8 mouse cellular contexts compared by ENCODE assay signal in genomic region chr4:40971744-40972143, GRCm38 (mm10). TPM values are rescaled to one million over a fixed set of nuclear protein-coding genes. Genes with fewer than 3 reads are reported as not detected.
DNase-seq lines count a peak whose midpoint lies in the region; ATAC-seq lines count a peak whose summit lies in the region.

No protein-coding gene starts in this region.

- H3K4me3 ChIP-seq in heart, embryonic 13.5 days = peak overlapping the region; percentile 91
- peak overlapping the region; percentile 98 for H3K4me3 ChIP-seq in limb, embryonic 10.5 days
- peak overlapping the region; percentile 75 for H3K4me3 ChIP-seq in midbrain, embryonic 10.5 days
- H3K4me3 ChIP-seq in stomach, embryonic 16.5 days (replicated peaks; ENCODE audit: low read length) = peak overlapping the region; percentile 96

- H3K9me3 ChIP-seq in heart, embryonic 13.5 days = no peaks in the 10 kb centered on the region
- H3K9me3 ChIP-seq in limb, embryonic 10.5 days (replicated peaks) = no peaks in the 10 kb centered on the region
- no peaks in the 10 kb centered on the region for H3K9me3 ChIP-seq in midbrain, embryonic 10.5 days (replicated peaks)
- no peaks in the 10 kb centered on the region for H3K9me3 ChIP-seq in stomach, embryonic 16.5 days (replicated peaks; ENCODE audit: control insufficient read depth, low read length)

- H3K4me1 ChIP-seq in heart, embryonic 13.5 days = peaks cover 33% of the 10 kb centered on the region
- H3K4me1 ChIP-seq in limb, embryonic 10.5 days = peaks cover 16% of the 10 kb centered on the region
- peaks cover 22% of the 10 kb centered on the region for H3K4me1 ChIP-seq in midbrain, embryonic 10.5 days
- peaks cover 17% of the 10 kb centered on the region for H3K4me1 ChIP-seq in stomach, embryonic 16.5 days (ENCODE audit: control insufficient read depth, insufficient read depth, low read length)

- no peak for ATAC-seq in heart, embryonic 13.5 days (ENCODE audit: extremely low read depth, insufficient number of reproducible peaks, low FRiP score, low TSS enrichment)
- no peak for ATAC-seq in stomach, embryonic 16.5 days (ENCODE audit: insufficient read depth, low FRiP score)

- peak overlapping the region; percentile 84 for H3K4me2 ChIP-seq in heart, embryonic 13.5 days
- peak overlapping the region; percentile 77 for H3K4me2 ChIP-seq in stomach, embryonic 16.5 days (ENCODE audit: low read depth, low read length)

- H3K27ac ChIP-seq in heart, embryonic 13.5 days (replicated peaks) = peak overlapping the region; percentile 97
- no peak overlapping the region for H3K27ac ChIP-seq in limb, embryonic 10.5 days
- H3K27ac ChIP-seq in midbrain, embryonic 10.5 days (replicated peaks) = peak overlapping the region; percentile 92; the same call in 1 of the 2 replicates
- peak overlapping the region; percentile 97 for H3K27ac ChIP-seq in stomach, embryonic 16.5 days (ENCODE audit: low read length)

- 24% methylated on average over 13 of the region's 13 CpGs for WGBS in heart, embryonic 13.5 days
- WGBS in limb, embryonic 10.5 days = 27% methylated on average over 13 of the region's 13 CpGs
- WGBS in midbrain, embryonic 10.5 days = 26% methylated on average over 13 of the region's 13 CpGs
- WGBS in stomach, embryonic 16.5 days = 26% methylated on average over 13 of the region's 13 CpGs

- peak overlapping the region; percentile 94 for H3K9ac ChIP-seq in heart, embryonic 13.5 days
- H3K9ac ChIP-seq in stomach, embryonic 16.5 days (ENCODE audit: low read length) = peak overlapping the region; percentile 93

- H3K27me3 ChIP-seq in heart, embryonic 13.5 days (replicated peaks) = no peaks in the 10 kb centered on the region
- H3K27me3 ChIP-seq in limb, embryonic 10.5 days (ENCODE audit: low read depth, poor library complexity, severe bottlenecking) = no peaks in the 10 kb centered on the region
- no peaks in the 10 kb centered on the region for H3K27me3 ChIP-seq in midbrain, embryonic 10.5 days (ENCODE audit: low read depth, poor library complexity, severe bottlenecking)
- H3K27me3 ChIP-seq in stomach, embryonic 16.5 days (ENCODE audit: control insufficient read depth, insufficient read depth, low read length) = no peaks in the 10 kb centered on the region

- H3K36me3 ChIP-seq in heart, embryonic 13.5 days = peaks cover 26% of the 10 kb centered on the region
- peaks cover 43% of the 10 kb centered on the region for H3K36me3 ChIP-seq in limb, embryonic 10.5 days
- peaks cover 25% of the 10 kb centered on the region for H3K36me3 ChIP-seq in midbrain, embryonic 10.5 days
- H3K36me3 ChIP-seq in stomach, embryonic 16.5 days (ENCODE audit: control insufficient read depth, insufficient read depth, low read length) = 0 out of 2 replicates have a peak, but pooled peaks cover 5% of the 10 kb centered on the region

- DNase-seq in 3T3-L1 (ENCODE audit: low read depth, low spot score) = peak; percentile 58
- peak; percentile 69 for DNase-seq in CD4-positive helper T cell, adult 2 months (ENCODE audit: low read depth, low spot score)
- DNase-seq in cerebellum, postnatal 10 days = peak; percentile 56 to 71
- DNase-seq in limb, embryonic 10.5 days (ENCODE audit: low spot score) = peak; percentile 72
- DNase-seq in midbrain, embryonic 10.5 days (ENCODE audit: low spot score) = peak; percentile 46
- DNase-seq in gastrocnemius, adult 8-10 months (ENCODE audit: low spot score in 2 of 2) = no peak

RNA-seq across cellular contexts. Expression of gene Nfx1, which starts 1.0 kb away (rescaled TPM):
- 50.3 and 54.9 TPM in 2 replicates for polyA plus RNA-seq in heart, embryonic 13.5 days (2015; fragmentation: Nextera tagmentation; extraction: Ambion mirVana)
- polyA plus RNA-seq in limb, embryonic 10.5 days (2016; fragmentation: Nextera tagmentation; extraction: Ambion mirVana) = 101 and 109 TPM in 2 replicates
- 94.8 and 98.4 TPM in 2 replicates for polyA plus RNA-seq in midbrain, embryonic 10.5 days (2016; fragmentation: Nextera tagmentation; extraction: Ambion mirVana)
- 83.2 and 89.7 TPM in 2 replicates for polyA plus RNA-seq in stomach, embryonic 16.5 days (2015; fragmentation: Nextera tagmentation; extraction: Ambion mirVana)
- total RNA-seq in gastrocnemius, adult 8-10 months (2022) = 10 to 100 TPM; 19.9 to 22.8 (median 22.3) TPM

RNA-seq across cellular contexts. Expression of gene Chmp5, which starts 23.5 kb away (rescaled TPM):
- polyA plus RNA-seq in heart, embryonic 13.5 days (2015; fragmentation: Nextera tagmentation; extraction: Ambion mirVana) = 64.6 and 76.6 TPM in 2 replicates
- 85.9 and 92.7 TPM in 2 replicates for polyA plus RNA-seq in limb, embryonic 10.5 days (2016; fragmentation: Nextera tagmentation; extraction: Ambion mirVana)
- 99.4 and 118 TPM in 2 replicates for polyA plus RNA-seq in midbrain, embryonic 10.5 days (2016; fragmentation: Nextera tagmentation; extraction: Ambion mirVana)
- 109 and 118 TPM in 2 replicates for polyA plus RNA-seq in stomach, embryonic 16.5 days (2015; fragmentation: Nextera tagmentation; extraction: Ambion mirVana)
- total RNA-seq in gastrocnemius, adult 8-10 months (2022) = 10 to 100 TPM; 20.6 to 21.7 (median 21.3) TPM

RNA-seq across cellular contexts. Expression of gene Bag1, which starts 23.6 kb away (rescaled TPM):
- 168 and 177 TPM in 2 replicates for polyA plus RNA-seq in heart, embryonic 13.5 days (2015; fragmentation: Nextera tagmentation; extraction: Ambion mirVana)
- polyA plus RNA-seq in limb, embryonic 10.5 days (2016; fragmentation: Nextera tagmentation; extraction: Ambion mirVana) = 225 and 227 TPM in 2 replicates
- 189 and 193 TPM in 2 replicates for polyA plus RNA-seq in midbrain, embryonic 10.5 days (2016; fragmentation: Nextera tagmentation; extraction: Ambion mirVana)
- polyA plus RNA-seq in stomach, embryonic 16.5 days (2015; fragmentation: Nextera tagmentation; extraction: Ambion mirVana) = 184 and 197 TPM in 2 replicates
- total RNA-seq in gastrocnemius, adult 8-10 months (2022) = 100 to 1,000 TPM; 229 to 241 (median 229) TPM

RNA-seq across cellular contexts. Expression of gene Spink4, which starts 51.9 kb away (rescaled TPM):
- polyA plus RNA-seq in heart, embryonic 13.5 days (2015; fragmentation: Nextera tagmentation; extraction: Ambion mirVana) = 9.3 and 11.4 TPM in 2 replicates
- not detected in 2 replicates for polyA plus RNA-seq in limb, embryonic 10.5 days (2016; fragmentation: Nextera tagmentation; extraction: Ambion mirVana)
- polyA plus RNA-seq in midbrain, embryonic 10.5 days (2016; fragmentation: Nextera tagmentation; extraction: Ambion mirVana) = not detected in 2 replicates
- polyA plus RNA-seq in stomach, embryonic 16.5 days (2015; fragmentation: Nextera tagmentation; extraction: Ambion mirVana) = 36.1 and 40.3 TPM in 2 replicates
- not detected for total RNA-seq in gastrocnemius, adult 8-10 months (2022)

Comparison
In these comparisons a context has a peak if more than half of its experiments do, and no peak if none do; other contexts are left out.
1. DNase-seq: peak in 3T3-L1 (single experiment), CD4-positive helper T cell, adult 2 months (single experiment), cerebellum, postnatal 10 days (2 of 2), limb, embryonic 10.5 days (single experiment) and midbrain, embryonic 10.5 days (single experiment); none in gastrocnemius, adult 8-10 months (0 of 2).
2. Peak in every context shown above with its lines, with median percentiles within 50 percentile points of each other: H3K4me3 ChIP-seq.